Mouse (Mus musculus) cerebral cortex, adult 2 months (tissue): ENCODE measurements around the gene Kif9.

Experiments
- whole genome bisulfite sequencing: fragments of 180-500 bp; shearing (Covaris S2); methylation state at CpG from one replicate; pipeline ENCODE4 v1.1.7; 2018; 5-methylcytosine and 5-hydroxymethylcytosine counted together

Gene Kif9

GRCm38 (mm10) chr9:110529002-110529737 is 52.4 kb downstream of the Kif9 start:
- 59% methylated on average over 9 of the region's 9 CpGs for WGBS

GRCm38 (mm10) chr9:110530650-110531049 is 53.9 kb downstream of the Kif9 start:
- 72% methylated on average over 3 of the region's 3 CpGs for WGBS

- WGBS, result 32% methylated on average over 6 of the region's 6 CpGs
These were observed 54.5 kb downstream of the Kif9 start for GRCm38 (mm10) chr9:110531151-110531791.

- under 1% methylated on average over 49 of the region's 53 CpGs for WGBS
These were observed 55.2 kb downstream of the Kif9 start for GRCm38 (mm10) chr9:110531914-110532489.

- WGBS, result under 1% methylated on average over 103 of the region's 109 CpGs
These were observed 56.0 kb downstream of the Kif9 start, which contains the start of gene Setd2 for GRCm38 (mm10) chr9:110532538-110533291. Setd2 (plus strand) TSS chr9:110532597.

GRCm38 (mm10) chr9:110533645-110534044 is 56.9 kb downstream of the Kif9 start:
- 13% methylated on average over 5 of the region's 5 CpGs for WGBS

GRCm38 (mm10) chr9:110535114-110535513 is 58.4 kb downstream of the Kif9 start:
- WGBS, result 62% methylated on average over 2 of the region's 2 CpGs

GRCm38 (mm10) chr9:110536636-110537035 is 59.9 kb downstream of the Kif9 start:
- WGBS, result 79% methylated on average over 2 of the region's 2 CpGs

- WGBS, result 41% methylated on average over 4 of the region's 4 CpGs
These were observed 65.2 kb downstream of the Kif9 start for GRCm38 (mm10) chr9:110541988-110542387.

GRCm38 (mm10) chr9:110548261-110548660 is 71.5 kb downstream of the Kif9 start:
- 97% methylated on average over 19 of the region's 19 CpGs for WGBS
